Mouse (Mus musculus): ENCODE measurements around the gene Il6ra. TPM values are rescaled to one million over a fixed set of nuclear protein-coding genes. Genes with fewer than 3 reads are reported as not detected.

Il6ra gene
- polyA plus RNA-seq, 1 experiment, result 1.3 TPM

GRCm38 (mm10) chr3:89891696-89892095 is 21.3 kb downstream of the Il6ra start:
- DNase-seq, result no peak
- Histone ChIP-seq H3K4me1 (ENCODE audit: control insufficient read depth, insufficient read depth, low read length) (no peaks in the 10 kb centered on the region), H3K4me3 (replicated peaks; ENCODE audit: insufficient read depth, low read depth, low read length) (no peak overlapping the region), H3K27ac (ENCODE audit: insufficient read depth, low read length) (no peak overlapping the region), H3K27me3 (ENCODE audit: control insufficient read depth, insufficient read depth, low read length) (no peaks in the 10 kb centered on the region)
- TF ChIP-seq POLR2A (IDR thresholded peaks at IDR 0.05; ENCODE audit: borderline replicate concordance, insufficient read depth, low read length), result no peak
- no peak for TF ChIP-seq CTCF (IDR thresholded peaks at IDR 0.05; ENCODE audit: borderline replicate concordance, insufficient read depth, low read depth, low read length)

- Histone ChIP-seq H3K4me1 (ENCODE audit: control insufficient read depth, insufficient read depth, low read length) (no peaks in the 10 kb centered on the region), H3K27ac (ENCODE audit: insufficient read depth, low read length) (no peak overlapping the region), H3K4me3 (replicated peaks; ENCODE audit: insufficient read depth, low read depth, low read length) (no peak overlapping the region), H3K27me3 (ENCODE audit: control insufficient read depth, insufficient read depth, low read length) (no peaks in the 10 kb centered on the region)
- WGBS, result 28% methylated on average over 8 of the region's 8 CpGs
- TF ChIP-seq CTCF (IDR thresholded peaks at IDR 0.05; ENCODE audit: borderline replicate concordance, insufficient read depth, low read depth, low read length) (no peak), POLR2A (IDR thresholded peaks at IDR 0.05; ENCODE audit: borderline replicate concordance, insufficient read depth, low read length) (no peak)
- no peak for DNase-seq
Observed at GRCm38 (mm10) chr3:89889841-89890430, 23.1 kb downstream of the Il6ra start.

GRCm38 (mm10) chr3:89887582-89888230 is 25.3 kb downstream of the Il6ra start:
- Histone ChIP-seq H3K4me1 (ENCODE audit: control insufficient read depth, insufficient read depth, low read length) (peaks cover 3% of the 10 kb centered on the region), H3K4me3 (replicated peaks; ENCODE audit: insufficient read depth, low read depth, low read length) (no peak overlapping the region), H3K27ac (ENCODE audit: insufficient read depth, low read length) (no peak overlapping the region), H3K27me3 (ENCODE audit: control insufficient read depth, insufficient read depth, low read length) (no peaks in the 10 kb centered on the region)
- TF ChIP-seq POLR2A (IDR thresholded peaks at IDR 0.05; ENCODE audit: borderline replicate concordance, insufficient read depth, low read length), result no peak
- TF ChIP-seq CTCF (IDR thresholded peaks at IDR 0.05; ENCODE audit: borderline replicate concordance, insufficient read depth, low read depth, low read length), result no peak
- WGBS, result 97% methylated on average over 7 of the region's 7 CpGs
- DNase-seq, result no peak

GRCm38 (mm10) chr3:89885766-89886165 is 27.2 kb downstream of the Il6ra start:
- Histone ChIP-seq H3K4me1 (ENCODE audit: control insufficient read depth, insufficient read depth, low read length) (peaks cover 6% of the 10 kb centered on the region), H3K4me3 (replicated peaks; ENCODE audit: insufficient read depth, low read depth, low read length) (no peak overlapping the region), H3K27ac (ENCODE audit: insufficient read depth, low read length) (no peak overlapping the region), H3K27me3 (ENCODE audit: control insufficient read depth, insufficient read depth, low read length) (no peaks in the 10 kb centered on the region)
- WGBS, result 94% methylated on average over 11 of the region's 11 CpGs
- no peak for DNase-seq
- TF ChIP-seq CTCF (IDR thresholded peaks at IDR 0.05; ENCODE audit: borderline replicate concordance, insufficient read depth, low read depth, low read length) (no peak), POLR2A (IDR thresholded peaks at IDR 0.05; ENCODE audit: borderline replicate concordance, insufficient read depth, low read length) (no peak)

GRCm38 (mm10) chr3:89883582-89884041 is 29.4 kb downstream of the Il6ra start:
- no peak for DNase-seq
- Histone ChIP-seq H3K4me3 (replicated peaks; ENCODE audit: insufficient read depth, low read depth, low read length) (no peak overlapping the region), H3K27ac (ENCODE audit: insufficient read depth, low read length) (no peak overlapping the region), H3K27me3 (ENCODE audit: control insufficient read depth, insufficient read depth, low read length) (no peaks in the 10 kb centered on the region), H3K4me1 (ENCODE audit: control insufficient read depth, insufficient read depth, low read length) (peaks cover 9% of the 10 kb centered on the region)
- WGBS, result 95% methylated on average over 4 of the region's 4 CpGs
- TF ChIP-seq CTCF (IDR thresholded peaks at IDR 0.05; ENCODE audit: borderline replicate concordance, insufficient read depth, low read depth, low read length) (no peak), POLR2A (IDR thresholded peaks at IDR 0.05; ENCODE audit: borderline replicate concordance, insufficient read depth, low read length) (no peak)

- H3K4me1 ChIP-seq (ENCODE audit: control insufficient read depth, insufficient read depth, low read length), result peaks cover 17% of the 10 kb centered on the region
- H3K27me3 ChIP-seq (ENCODE audit: control insufficient read depth, insufficient read depth, low read length), result no peaks in the 10 kb centered on the region
- DNase-seq, result peak; percentile 14 to 17
- 36% methylated on average over 8 of the region's 8 CpGs for WGBS
- TF ChIP-seq CTCF (IDR thresholded peaks at IDR 0.05; ENCODE audit: borderline replicate concordance, insufficient read depth, low read depth, low read length) (no peak), POLR2A (IDR thresholded peaks at IDR 0.05; ENCODE audit: borderline replicate concordance, insufficient read depth, low read length) (no peak)
- H3K27ac ChIP-seq (ENCODE audit: insufficient read depth, low read length), result no peak overlapping the region
- H3K4me3 ChIP-seq (replicated peaks; ENCODE audit: insufficient read depth, low read depth, low read length), result no peak overlapping the region
Observed at GRCm38 (mm10) chr3:89882556-89883181, 30.3 kb downstream of the Il6ra start.

- Histone ChIP-seq H3K27me3 (ENCODE audit: control insufficient read depth, insufficient read depth, low read length) (no peaks in the 10 kb centered on the region), H3K4me1 (ENCODE audit: control insufficient read depth, insufficient read depth, low read length) (peaks cover 28% of the 10 kb centered on the region), H3K27ac (ENCODE audit: insufficient read depth, low read length) (no peak overlapping the region), H3K4me3 (replicated peaks; ENCODE audit: insufficient read depth, low read depth, low read length) (no peak overlapping the region)
- 85% methylated on average over 5 of the region's 5 CpGs for WGBS
- no peak for TF ChIP-seq POLR2A (IDR thresholded peaks at IDR 0.05; ENCODE audit: borderline replicate concordance, insufficient read depth, low read length)
- TF ChIP-seq CTCF (IDR thresholded peaks at IDR 0.05; ENCODE audit: borderline replicate concordance, insufficient read depth, low read depth, low read length), result no peak
- no peak for DNase-seq
Observed at GRCm38 (mm10) chr3:89880036-89880851, 32.8 kb downstream of the Il6ra start.

All from cerebellum, adult 2 months (tissue).